Mouse (Mus musculus): ENCODE measurements around the gene Flvcr2.

GRCm38 (mm10) chr12:85708556-85708955, 37.8 kb upstream of the Flvcr2 start:
- no peak for TF ChIP-seq CTCF (IDR thresholded peaks at IDR 0.05; ENCODE audit: low read depth)
- no peak for TF ChIP-seq EP300 (optimal IDR thresholded peaks at IDR 0.05)

All from stomach, postnatal 0 days (tissue).